Mouse (Mus musculus) heart, adult 2 months (tissue): ENCODE data around the gene Cd84. TPM values are rescaled to one million over a fixed set of nuclear protein-coding genes. Genes with fewer than 3 reads are reported as not detected.
A peak's percentile ranks its signal among the peaks of the same experiment; 100 is the strongest.
"Not testable (repeated sequence)": the region's sequence is repeated elsewhere in the genome, so short reads cannot be mapped to it uniquely, and the experiment has no call there.

Source experiments
- DNase-seq, 2 experiments: peaks; one replicate each; pipeline ENCODE4 v3.0.0; 2021
- H3K27ac ChIP-seq: fragments of 200-600 bp; 2 replicates; pipeline ENCODE4 v1.8.1; 2022
- H3K27me3 ChIP-seq: fragments of 200-500 bp; 2 replicates; pipeline ENCODE4 v1.6.1; 2012; ENCODE audit warnings: mild to moderate bottlenecking, low read length, inconsistent platforms, mixed read lengths; ENCODE audit not compliant: control insufficient read depth, insufficient read depth
- H3K36me3 ChIP-seq: fragments of 200-500 bp; 2 replicates; pipeline ENCODE4 v1.6.1; 2012; ENCODE audit warnings: low read length, inconsistent platforms; ENCODE audit not compliant: control insufficient read depth, insufficient read depth
- H3K4me1 ChIP-seq: fragments of 200-500 bp; 2 replicates; pipeline ENCODE4 v1.6.1; 2011; ENCODE audit warnings: low read length; ENCODE audit not compliant: control insufficient read depth, insufficient read depth
- H3K4me3 ChIP-seq: fragments of 200-600 bp; 2 replicates; pipeline ENCODE4 v1.8.1; 2022
- H3K79me2 ChIP-seq: fragments of 200-500 bp; replicated peaks from 2 replicates; pipeline ENCODE4 v1.6.1; 2012; ENCODE audit warnings: mild to moderate bottlenecking, inconsistent platforms, low read length, moderate library complexity, mixed read lengths; ENCODE audit not compliant: control insufficient read depth, insufficient read depth
- H3K9ac ChIP-seq: fragments of 200-500 bp; 2 replicates; pipeline ENCODE4 v1.6.1; 2012; ENCODE audit warnings: low read depth, mild to moderate bottlenecking, control low read depth, inconsistent platforms, low read length, mixed read lengths
- CTCF ChIP-seq: fragments of 200-600 bp; IDR thresholded peaks from 2 replicates; pipeline ENCODE4 v1.8.1; 2022; ENCODE audit warnings: antibody characterized with exemption, mild to moderate bottlenecking, moderate library complexity
- EP300 ChIP-seq: fragments of 200-500 bp; IDR thresholded peaks from 2 replicates; pipeline ENCODE4 v1.6.1; 2011; ENCODE audit warnings: low read depth, low read length, control low read depth; ENCODE audit not compliant: insufficient read depth
- POLR2A ChIP-seq: fragments of 200-500 bp; IDR thresholded peaks from 2 replicates; pipeline ENCODE4 v1.6.1; 2011; ENCODE audit warnings: mild to moderate bottlenecking, low read depth, low read length, control low read depth; ENCODE audit not compliant: insufficient read depth
- WGBS: fragments of 180-500 bp; shearing (Covaris S2); methylation state at CpG from one replicate; pipeline ENCODE4 v1.1.7; 2018; 5-methylcytosine and 5-hydroxymethylcytosine counted together
- intact Hi-C: fragments of 180-260 bp; cut with DNase I; formaldehyde crosslinking; loops from one replicate; pipeline ENCODE4 v1.15.1; 2025
- long read RNA-seq: library from polyadenylated mRNA; stranded (forward); transcript quantifications from one replicate; pipeline ENCODE4 v2.0.0, GENCODE M21; 2021
- polyA plus RNA-seq: library from polyadenylated mRNA; depleted of rRNA; stranded (reverse); fragments of >200 nt; gene quantifications from 2 replicates; pipeline ENCODE4 v1.2.3, GENCODE M21; 2012; rRNA removed
- total RNA-seq, 2 experiments: library from RNA; stranded (reverse); gene quantifications; 2 replicates each; pipeline ENCODE4 v1.2.3; 2021

Cd84 gene
- total RNA-seq (1 to 10 TPM; 2.6 to 4.6 TPM), polyA plus RNA-seq (1.6 and 2.2 TPM in 2 replicates)
- long read RNA-seq = 0 reads

- H3K9ac ChIP-seq = no peak within 1 kb of the TSS
- H3K27ac ChIP-seq = peak within 1 kb of the TSS; percentile 13
- no peaks in the 10 kb centered on the region for H3K27me3 ChIP-seq
- no peaks in the 10 kb centered on the region for H3K36me3 ChIP-seq
- no peaks in the 10 kb centered on the region for H3K79me2 ChIP-seq
- no peaks in the 10 kb centered on the region for H3K4me1 ChIP-seq
- intact Hi-C loops = no loop called here
- TF ChIP-seq POLR2A (no peak), CTCF (no peak), EP300 (no peak)
- 84% methylated on average over 3 of the region's 3 CpGs for WGBS
- no peak within 1 kb of the TSS for H3K4me3 ChIP-seq
- DNase-seq = no peak
These were observed at the start of gene Cd84 for GRCm38 (mm10) chr1:171839488-171839887. TSS of gene Cd84 (plus strand) at chr1:171839697.

GRCm38 (mm10) chr1:171791491-171791890 is 48.0 kb upstream of the Cd84 start:
- H3K4me1 ChIP-seq = no peaks in the 10 kb centered on the region

GRCm38 (mm10) chr1:171796185-171796584 is 43.3 kb upstream of the Cd84 start:
- DNase-seq = no peak
- H3K4me3 ChIP-seq = no peak overlapping the region
- no peaks in the 10 kb centered on the region for H3K27me3 ChIP-seq
- intact Hi-C loops = no loop called here
- 46% methylated on average over 2 of the region's 2 CpGs for WGBS
- TF ChIP-seq CTCF (no peak), POLR2A (no peak), EP300 (no peak)
- H3K9ac ChIP-seq = no peak overlapping the region
- H3K4me1 ChIP-seq = no peaks in the 10 kb centered on the region
- no peak overlapping the region for H3K27ac ChIP-seq
- no peaks in the 10 kb centered on the region for H3K79me2 ChIP-seq
- H3K36me3 ChIP-seq = no peaks in the 10 kb centered on the region

More at GRCm38 (mm10) chr1:171791491-171791890, 48.0 kb upstream of the Cd84 start:
- no peak overlapping the region for H3K27ac ChIP-seq
- intact Hi-C loops = no loop called here
- H3K36me3 ChIP-seq = no peaks in the 10 kb centered on the region
- H3K4me3 ChIP-seq = no peak overlapping the region
- no peaks in the 10 kb centered on the region for H3K27me3 ChIP-seq
- H3K79me2 ChIP-seq = no peaks in the 10 kb centered on the region
- no peak for TF ChIP-seq POLR2A
- TF ChIP-seq CTCF = no peak
- TF ChIP-seq EP300 = no peak
- DNase-seq = no peak
- no peak overlapping the region for H3K9ac ChIP-seq
- 63% methylated on average over 3 of the region's 3 CpGs for WGBS

GRCm38 (mm10) chr1:171797840-171798239 is 41.7 kb upstream of the Cd84 start:
- H3K4me1 ChIP-seq = no peaks in the 10 kb centered on the region
- H3K27ac ChIP-seq = no peak overlapping the region
- no peak overlapping the region for H3K4me3 ChIP-seq
- 41% methylated on average over 1 of the region's 1 CpGs for WGBS
- no peak for DNase-seq
- H3K36me3 ChIP-seq = no peaks in the 10 kb centered on the region
- H3K27me3 ChIP-seq = no peaks in the 10 kb centered on the region
- no peak overlapping the region for H3K9ac ChIP-seq
- H3K79me2 ChIP-seq = no peaks in the 10 kb centered on the region
- TF ChIP-seq EP300 = no peak
- TF ChIP-seq POLR2A = no peak
- TF ChIP-seq CTCF = no peak
- intact Hi-C loops = no loop called here

GRCm38 (mm10) chr1:171799648-171800047 is 39.8 kb upstream of the Cd84 start:
- no peaks in the 10 kb centered on the region for H3K36me3 ChIP-seq

GRCm38 (mm10) chr1:171811048-171811447 is 28.4 kb upstream of the Cd84 start:
- H3K79me2 ChIP-seq, H3K36me3 ChIP-seq, H3K27ac ChIP-seq, intact Hi-C loops, H3K9ac ChIP-seq, H3K4me1 ChIP-seq, H3K4me3 ChIP-seq, DNase-seq, H3K27me3 ChIP-seq: not testable (repeated sequence)
- 51% methylated on average over 1 of the region's 1 CpGs for WGBS

More at GRCm38 (mm10) chr1:171799648-171800047, 39.8 kb upstream of the Cd84 start:
- no peak overlapping the region for H3K4me3 ChIP-seq
- H3K9ac ChIP-seq = no peak overlapping the region
- WGBS = 64% methylated on average over 4 of the region's 4 CpGs
- no peaks in the 10 kb centered on the region for H3K27me3 ChIP-seq
- no peak for TF ChIP-seq CTCF
- no peak for DNase-seq
- intact Hi-C loops = no loop called here
- H3K27ac ChIP-seq = no peak overlapping the region
- H3K4me1 ChIP-seq = no peaks in the 10 kb centered on the region
- H3K79me2 ChIP-seq = no peaks in the 10 kb centered on the region
